Mouse (Mus musculus) monocyte, adult 5-6 weeks (primary cell): Measurements from ENCODE around the gene Plekhh3. TPM values are rescaled to one million over a fixed set of nuclear protein-coding genes. Genes with fewer than 3 reads are reported as not detected.

Experiments
- ATAC-seq: fragments of 153-309, 156-312 bp; replicated peaks from 2 replicates; pipeline ENCODE4 v1.8.0; 2017; ENCODE audit warnings: mild to moderate bottlenecking; ENCODE audit not compliant: low TSS enrichment, insufficient number of reproducible peaks, severe bottlenecking, poor library complexity, low FRiP score
- total RNA-seq: library from RNA; stranded (forward); fragments of 200-1000, 200-491, 200-594 nt; gene quantifications from 3 replicates; pipeline ENCODE4 v1.2.3, GENCODE M21; 2017

Plekhh3 gene
- total RNA-seq, result 2.2 to 6.3 TPM (median 4.0 TPM) in 3 replicates

DNA sequence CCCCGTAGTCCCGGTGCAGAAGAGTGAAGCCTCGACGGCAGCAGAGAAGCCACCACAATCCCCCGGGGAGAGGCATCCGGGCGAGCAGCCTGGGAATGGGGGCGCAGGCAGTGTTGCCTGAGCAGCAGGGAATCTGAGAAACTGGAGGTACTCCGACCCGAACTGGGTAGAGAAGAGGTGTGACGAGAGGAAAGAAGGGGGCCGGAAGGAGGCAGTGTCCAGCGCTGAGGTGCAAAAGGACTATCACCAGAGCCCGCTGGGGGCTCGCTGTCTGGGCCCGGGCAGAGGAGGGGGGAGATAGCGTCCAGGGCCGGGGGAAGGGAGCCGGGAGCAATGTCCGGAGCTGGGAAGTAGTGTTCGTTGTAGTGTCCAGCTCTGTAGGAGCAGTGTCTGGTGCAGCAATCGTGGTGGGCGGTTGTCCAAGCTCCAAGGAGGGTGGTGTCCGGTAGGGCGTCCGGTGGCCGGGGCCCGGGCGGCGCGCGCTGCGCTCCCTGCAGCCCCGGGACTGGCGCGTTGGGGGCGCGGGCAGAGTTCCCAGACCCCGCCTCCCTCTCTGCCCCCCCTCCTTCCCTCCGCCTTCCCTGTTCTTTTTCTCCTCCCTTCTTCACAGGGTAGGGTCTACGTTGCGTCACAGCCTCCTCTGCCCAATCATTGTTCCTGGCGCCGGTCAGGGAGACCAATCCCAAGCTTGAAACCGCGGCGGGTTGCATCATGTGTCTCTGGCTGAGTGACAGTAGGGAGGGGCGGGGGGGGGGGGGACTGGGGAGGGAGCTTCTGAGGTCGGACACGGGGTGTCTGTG is at the start of gene Plekhh3:
Gene Plekhh3, minus strand, starts transcription at position 541 of the 800 bp plus-strand sequence.
- ATAC-seq, result peak; percentile 79

DNA sequence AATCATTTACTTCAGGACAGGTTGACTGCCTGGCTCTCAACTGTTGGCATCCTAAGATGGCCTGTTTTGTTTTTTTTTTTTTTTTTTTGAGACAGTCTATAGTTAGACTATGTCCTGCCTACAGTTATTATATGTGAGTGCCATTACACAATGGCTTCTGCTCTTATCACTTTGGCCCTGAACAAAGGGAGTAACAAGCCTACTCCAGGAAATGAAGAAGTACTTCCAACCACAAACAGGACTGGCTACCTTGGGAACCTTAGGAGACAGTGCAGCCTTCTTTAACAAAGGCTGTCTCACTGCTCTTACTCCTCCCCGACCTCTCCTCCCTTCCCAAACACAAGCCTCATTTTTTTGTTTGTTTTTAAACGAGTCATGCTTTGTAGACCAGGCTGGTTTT is 49.7 kb upstream of the Plekhh3 start:
- no peak for ATAC-seq

DNA sequence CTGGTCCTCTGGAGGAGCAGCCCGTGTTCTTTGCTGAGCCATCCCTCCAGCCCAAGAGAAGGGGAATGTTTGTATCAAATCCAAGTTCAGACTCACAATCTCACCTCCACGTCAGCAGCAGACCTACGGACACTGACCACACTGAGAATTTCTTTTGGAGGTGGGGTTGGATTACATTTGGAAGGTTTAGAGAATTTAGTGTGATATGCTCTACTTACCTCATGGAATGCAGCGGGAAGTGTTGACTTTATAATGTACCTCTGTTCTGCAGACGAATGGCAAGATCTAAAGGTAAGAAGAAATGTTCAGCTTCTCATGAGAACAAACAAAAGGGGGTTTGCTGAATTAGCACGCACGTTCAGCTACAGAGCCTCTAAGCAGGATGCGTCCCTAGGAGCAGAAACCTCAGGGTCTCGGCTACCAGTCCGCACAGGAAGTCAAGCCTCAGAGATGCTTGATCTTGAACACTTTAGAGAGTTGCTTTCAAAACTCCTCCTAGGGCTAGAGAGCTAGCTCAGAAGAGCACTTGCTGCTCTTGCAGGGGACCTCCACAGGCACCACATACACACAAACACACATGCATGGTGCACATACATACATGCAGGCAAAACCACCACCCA is 47.4 kb upstream of the Plekhh3 start:
- ATAC-seq, result no peak

DNA sequence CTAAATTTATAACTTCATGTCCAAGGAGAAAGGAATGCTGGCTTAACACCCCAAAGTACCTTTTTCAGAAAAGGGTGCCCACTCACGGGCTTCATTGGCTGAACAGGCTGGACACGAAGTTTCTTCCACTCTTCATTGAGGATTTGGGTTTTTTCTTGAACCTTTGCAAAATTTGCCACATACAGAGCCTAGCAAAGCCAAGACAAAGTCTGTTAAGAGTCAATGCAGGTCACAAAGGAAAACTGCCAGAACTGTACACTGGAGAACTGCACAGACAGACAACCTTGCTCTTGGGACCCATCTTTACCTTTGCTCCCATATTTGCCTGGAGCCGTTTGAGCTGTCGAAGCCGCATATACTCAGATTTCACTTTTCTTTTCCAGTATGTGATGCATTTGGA is 45.8 kb upstream of the Plekhh3 start:
- ATAC-seq, result no peak

DNA sequence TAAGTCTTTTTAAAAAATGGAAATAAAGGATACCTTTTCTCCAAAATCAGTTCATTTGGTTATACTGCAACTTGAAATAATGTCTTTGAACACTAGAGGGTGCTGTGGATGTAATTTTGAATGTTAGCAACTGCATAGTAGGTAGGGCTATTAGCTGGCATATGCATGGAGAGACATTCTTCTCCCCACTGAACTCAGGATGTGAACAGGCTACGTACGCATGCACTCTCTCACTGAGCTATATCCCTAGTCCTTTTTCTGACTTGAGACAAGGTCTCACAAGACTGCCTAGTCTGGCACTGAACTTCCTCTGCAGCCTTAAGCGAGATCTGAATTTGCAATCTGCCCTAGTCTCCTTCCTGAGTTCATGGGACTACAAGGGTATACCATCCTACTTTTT is 40.8 kb upstream of the Plekhh3 start:
- peak; percentile 87 for ATAC-seq

DNA sequence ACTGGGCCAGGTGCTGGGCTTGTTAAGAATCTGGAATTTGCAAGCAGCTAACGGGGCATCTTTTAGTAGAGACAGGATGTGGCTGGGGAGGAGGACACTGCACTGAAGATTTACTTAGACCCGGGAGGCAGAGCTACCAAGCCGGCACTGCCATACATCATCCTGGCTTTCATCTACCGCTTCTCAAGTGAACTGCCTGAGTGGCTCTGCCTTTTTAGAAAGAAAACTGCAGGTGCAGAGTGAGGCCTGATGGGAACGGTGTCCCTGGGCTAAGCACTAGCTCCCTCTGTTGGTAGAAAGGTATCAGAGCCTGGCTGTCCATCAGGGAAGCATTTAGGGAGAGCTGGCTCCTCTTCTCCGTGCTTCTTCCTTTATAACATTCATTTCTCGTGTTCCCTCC is 29.8 kb upstream of the Plekhh3 start:
- no peak for ATAC-seq

DNA sequence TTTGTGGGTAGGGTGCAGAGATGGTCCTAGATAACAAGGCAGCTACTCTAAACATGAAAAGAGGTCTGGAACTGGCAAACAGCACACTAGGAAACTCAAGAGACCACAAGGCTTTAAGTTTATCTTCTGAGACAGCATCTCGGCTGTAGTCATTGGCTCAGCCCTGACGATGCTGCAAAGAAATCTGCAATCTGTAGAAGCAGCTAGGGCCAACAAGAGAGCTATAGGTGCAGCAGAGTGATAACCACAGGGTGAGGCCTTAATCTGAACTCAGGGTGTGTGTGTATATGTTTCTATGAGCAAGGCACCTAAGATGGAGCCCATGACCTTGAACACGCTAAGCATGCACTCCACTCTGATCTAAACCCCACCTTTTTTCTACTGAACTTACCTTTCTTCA is 28.4 kb upstream of the Plekhh3 start:
- no peak for ATAC-seq

DNA sequence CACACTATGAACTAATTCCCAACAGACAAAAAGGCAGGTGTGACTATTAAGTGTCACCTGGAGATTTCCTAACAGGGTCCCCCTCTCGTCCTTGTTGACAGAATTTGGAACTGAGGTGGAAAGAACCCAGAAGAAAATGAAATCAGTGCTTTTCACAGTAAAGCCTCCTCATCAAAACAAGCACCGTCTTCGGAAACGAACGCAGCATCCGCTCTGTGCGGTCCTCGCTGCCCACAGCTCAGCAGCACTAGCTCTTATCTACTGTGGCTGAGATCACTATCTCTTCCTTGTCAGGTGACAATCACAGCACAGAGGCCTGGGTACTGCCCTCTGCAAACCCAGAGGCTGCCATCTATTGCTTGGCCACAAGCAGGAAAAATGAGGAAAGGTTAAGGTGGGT is 25.0 kb upstream of the Plekhh3 start:
- no peak for ATAC-seq

DNA sequence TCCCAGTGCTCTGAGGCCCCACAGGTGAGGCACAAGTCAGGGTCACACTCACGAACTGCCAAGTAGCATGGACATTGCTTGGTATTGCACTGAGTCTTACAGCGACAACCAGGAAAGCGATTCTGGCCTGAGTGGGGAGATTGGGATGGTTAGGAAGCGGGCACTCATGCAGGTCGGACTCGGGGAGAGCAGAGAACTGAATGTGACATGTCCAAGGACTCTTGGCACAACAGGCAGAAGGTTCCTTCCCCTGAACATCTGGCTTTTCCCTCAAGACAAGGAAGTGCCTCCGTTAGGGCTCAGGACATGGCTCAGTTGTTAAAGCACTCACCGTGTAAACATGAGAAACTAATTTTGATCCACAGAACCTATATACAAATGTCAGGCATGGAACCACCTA is 24.4 kb upstream of the Plekhh3 start:
- no peak for ATAC-seq

DNA sequence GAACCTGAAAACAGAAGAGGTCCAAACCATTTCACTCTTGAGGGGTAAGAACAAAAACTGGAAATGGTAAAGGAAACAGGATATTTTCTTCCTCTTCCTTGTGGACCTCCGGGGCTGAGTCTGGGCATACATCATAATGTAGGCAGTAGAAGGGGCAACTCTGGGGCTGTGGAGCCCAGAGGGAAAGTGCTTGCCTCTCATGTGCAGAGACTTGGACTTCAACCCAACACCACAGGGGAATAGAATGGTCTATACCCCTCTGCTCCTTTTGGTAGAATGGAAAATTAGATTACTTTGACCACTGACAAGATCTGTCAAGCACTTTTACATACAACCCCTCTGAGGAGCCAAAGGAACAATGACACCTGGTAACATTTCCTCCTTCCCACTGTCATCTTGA is 23.9 kb upstream of the Plekhh3 start:
- no peak for ATAC-seq

DNA sequence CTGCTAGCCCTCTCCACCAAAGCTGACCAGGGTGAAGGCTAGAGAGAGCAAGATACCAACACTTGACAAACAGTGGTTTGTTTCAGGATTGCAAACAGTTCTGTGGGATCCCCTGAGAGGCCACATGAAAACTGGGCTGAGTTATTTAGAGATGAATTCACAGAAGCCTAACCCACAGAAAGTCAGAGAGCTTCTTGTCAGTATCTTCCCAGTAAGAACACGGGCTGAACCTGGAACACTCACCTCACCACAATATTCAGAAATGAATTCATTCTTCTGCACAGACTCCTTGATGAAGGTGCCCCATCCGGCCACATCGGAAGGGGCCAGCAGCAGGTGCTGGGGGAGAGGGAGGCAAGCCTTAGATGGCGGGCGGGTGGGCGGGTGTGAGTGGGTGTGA is 23.5 kb upstream of the Plekhh3 start:
- no peak for ATAC-seq

DNA sequence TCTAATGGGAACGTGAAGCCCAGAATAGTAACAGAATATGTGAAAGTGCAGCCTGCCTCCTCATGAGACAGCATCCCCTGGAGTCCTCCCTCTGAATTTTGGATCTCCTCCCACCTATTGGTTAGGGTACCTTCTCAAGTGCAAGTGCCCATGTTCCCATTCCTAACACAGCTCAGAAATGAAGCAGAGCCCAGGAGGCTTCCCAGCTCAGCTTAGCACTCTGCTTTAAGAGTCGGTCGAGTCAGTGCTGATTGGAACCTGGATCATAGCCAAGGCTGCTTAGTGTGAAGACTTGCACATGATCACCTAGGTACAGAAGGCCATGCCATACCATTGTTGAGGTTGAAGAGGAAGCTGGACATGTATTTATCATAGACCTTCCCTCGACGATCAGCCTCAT is 23.0 kb upstream of the Plekhh3 start:
- no peak for ATAC-seq

DNA sequence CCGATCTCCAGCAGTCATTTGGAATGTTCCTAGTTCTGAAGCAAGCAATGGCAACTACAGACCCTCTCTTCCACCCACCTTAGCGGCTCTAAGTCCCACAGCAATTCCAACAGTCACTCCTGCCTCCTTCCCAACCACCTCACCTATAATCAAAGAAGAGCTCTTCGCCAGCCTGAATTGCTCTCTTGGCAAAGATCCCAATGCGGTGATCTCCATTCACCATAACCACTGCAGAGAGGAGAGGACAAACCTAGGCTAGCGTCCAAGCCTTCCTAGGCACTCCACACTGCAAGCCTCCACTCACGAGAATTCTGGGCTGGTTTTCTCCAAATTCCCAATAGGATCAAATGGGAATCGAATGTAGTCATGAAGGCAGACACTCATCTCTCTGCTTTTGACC is 21.9 kb upstream of the Plekhh3 start:
- ATAC-seq, result no peak

DNA sequence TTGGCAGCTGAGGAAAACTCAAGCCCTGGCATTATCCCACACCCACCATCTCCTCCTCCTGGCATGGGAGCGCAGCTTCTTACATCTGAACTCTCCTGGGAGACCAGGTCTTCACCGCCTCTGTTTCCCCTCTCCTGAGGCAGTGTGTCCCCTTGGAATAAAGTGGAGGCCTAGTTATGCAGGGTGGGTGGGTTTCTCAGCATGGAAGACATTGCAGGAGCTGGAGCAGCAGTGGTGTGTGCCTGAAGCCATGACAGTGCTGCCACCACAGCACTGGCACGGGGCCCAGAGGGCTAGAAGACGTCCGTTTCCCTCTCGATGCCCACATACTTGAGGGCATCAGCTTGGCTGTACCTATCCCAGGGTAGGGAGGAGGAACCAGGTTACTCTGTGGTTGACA is 21.5 kb upstream of the Plekhh3 start:
- no peak for ATAC-seq

DNA sequence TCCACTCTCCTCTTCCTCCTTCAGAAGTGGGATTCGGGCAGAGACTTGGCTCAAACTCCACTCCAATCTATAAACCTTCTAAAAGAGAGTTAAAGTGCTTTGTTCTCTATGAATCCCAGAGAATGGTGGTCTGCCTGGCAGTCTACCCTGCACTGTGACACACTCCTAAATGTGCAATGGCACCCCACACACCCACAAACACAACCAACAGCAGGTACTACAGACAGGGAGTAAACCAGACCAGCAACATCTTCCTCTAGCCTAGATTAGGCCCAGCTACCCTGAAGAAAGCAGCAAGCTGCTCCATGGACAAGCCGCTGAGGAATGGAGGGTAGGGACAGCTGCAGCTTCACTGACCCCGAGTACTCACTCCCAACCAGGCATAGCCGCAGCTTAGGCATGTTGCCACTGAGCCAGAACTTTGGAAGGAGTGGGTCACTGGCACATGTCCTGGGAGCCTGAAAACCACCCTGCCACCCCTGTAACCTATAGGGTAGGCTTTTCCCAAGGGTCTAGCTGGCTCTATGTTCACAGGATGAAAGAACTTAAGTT is 20.8 kb upstream of the Plekhh3 start:
- ATAC-seq, result no peak

DNA sequence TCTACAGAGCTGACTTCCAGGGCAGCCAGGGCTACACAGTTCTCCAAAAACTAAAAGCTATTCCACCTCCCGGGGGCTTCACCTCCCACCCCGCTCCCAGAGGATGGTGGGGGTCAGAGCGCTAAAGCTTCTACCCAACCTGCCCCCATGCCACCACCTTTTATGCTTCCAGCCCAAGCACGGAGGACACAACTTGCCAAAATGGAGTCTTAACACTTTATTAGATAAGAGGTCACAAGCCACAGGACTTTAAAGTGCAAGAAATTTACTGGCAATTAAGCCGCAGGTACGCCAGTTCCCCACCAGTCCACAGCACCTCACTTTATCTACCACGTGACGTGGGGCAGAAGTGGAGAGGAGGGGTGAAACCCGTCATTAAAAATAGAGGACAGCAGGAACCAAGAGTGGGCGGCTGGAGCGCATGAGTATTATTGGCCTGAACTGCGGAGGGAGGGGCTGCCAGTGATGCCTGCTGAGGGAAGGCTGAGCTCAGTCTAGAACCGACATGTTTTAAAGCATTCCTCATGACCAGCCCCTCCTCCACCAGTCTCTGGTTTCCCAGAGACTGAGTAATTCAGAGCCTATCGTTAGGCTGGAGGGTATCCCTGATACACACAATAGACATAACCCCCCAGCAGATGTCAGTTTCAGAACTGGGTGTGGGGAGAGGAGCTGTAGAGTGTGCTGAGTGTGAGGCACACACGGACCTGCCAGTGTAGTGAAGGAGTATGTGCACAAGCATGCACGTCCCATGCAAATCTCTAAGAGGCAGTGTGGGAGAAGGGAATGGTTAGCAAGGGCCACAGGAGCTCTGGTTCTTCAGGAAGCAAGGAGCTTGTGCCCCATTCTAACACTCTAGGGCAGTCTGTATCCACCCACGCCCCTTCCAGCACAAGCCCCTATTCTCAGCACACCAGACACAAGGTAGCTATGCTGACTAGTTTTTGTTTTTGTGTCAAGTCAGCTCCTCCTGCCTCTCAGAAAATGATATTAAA is 20.1 kb upstream of the Plekhh3 start:
- ATAC-seq, result no peak

DNA sequence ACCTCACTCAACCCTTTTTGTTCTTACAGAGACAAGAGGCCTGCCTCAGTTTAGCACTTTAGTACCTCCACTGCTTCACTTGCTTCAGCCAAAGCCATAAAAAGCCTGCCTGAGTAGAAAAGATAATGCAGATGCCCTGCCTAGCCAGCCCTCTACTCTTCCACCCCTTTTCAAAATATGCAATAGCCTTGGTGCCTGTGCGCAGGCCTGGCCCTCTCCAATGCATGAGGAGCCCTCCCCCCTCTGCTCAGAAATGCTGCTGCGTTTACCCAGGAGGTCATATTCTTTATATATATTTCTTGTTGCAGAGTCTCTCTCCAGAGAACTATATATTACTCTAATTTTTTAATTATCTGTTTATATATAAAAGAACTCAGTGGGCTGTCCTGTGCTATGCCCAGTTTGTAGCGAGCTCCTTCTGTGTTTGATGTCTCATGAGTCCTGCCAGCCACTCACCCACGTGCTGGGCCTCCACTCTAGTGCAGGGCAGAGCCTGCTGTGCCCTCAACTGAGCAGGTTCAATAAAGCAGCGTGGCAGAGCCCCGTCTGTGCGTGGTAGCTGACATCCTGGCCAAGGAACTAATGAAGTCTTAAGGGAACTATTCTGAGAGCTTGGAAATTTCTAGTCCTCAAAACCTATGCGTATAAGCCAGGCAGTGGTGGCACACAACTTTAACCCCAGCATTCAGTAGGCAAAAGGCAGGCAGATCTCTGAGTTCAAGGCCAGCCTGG is 19.2 kb upstream of the Plekhh3 start:
- ATAC-seq, result no peak

DNA sequence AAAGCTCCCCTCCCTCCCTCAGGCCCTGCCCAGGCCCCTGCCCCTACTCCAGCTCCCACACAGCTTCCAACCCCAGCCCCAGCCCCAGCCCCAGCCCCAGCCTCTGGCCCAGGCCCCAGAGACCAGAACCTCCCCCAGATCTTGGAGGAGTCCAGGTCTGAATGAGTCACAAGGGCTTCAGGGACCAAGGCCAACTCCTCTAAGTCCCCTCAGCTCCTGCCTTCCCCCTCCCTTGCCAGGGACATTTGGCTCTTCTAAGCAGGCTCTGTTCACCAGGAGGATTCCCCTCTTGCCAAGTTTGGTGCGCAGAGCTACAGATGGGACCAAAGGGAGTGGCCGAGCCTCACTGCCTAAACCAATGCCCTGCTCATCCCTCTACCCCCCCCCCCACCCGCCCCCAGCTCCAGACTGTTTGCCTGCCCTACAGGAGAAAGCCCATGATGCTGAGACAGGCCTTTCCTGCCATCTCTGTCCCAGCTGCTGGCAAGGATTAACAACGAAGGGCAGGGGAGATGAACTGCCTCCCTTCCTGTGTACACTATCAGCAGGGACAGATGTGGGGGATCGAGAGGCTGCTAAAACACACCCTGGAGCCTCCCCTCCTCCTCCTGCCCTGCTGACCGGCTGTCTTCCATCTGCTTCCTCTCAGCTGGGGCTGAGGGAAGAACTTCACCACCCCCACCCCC is 18.5 kb upstream of the Plekhh3 start:
- no peak for ATAC-seq
